Mouse (Mus musculus) T-helper 1 cell (primary cell): ENCODE data around the gene Epm2a.

Experiments used
- in situ Hi-C: fragments of 300-600 bp; cut with MboI, MseI; formaldehyde crosslinking; loops from one replicate; pipeline ENCODE4 v1.15.1; 2025; ENCODE audit warnings: high pct_unique_total_duplicates

Epm2a gene

DNA sequence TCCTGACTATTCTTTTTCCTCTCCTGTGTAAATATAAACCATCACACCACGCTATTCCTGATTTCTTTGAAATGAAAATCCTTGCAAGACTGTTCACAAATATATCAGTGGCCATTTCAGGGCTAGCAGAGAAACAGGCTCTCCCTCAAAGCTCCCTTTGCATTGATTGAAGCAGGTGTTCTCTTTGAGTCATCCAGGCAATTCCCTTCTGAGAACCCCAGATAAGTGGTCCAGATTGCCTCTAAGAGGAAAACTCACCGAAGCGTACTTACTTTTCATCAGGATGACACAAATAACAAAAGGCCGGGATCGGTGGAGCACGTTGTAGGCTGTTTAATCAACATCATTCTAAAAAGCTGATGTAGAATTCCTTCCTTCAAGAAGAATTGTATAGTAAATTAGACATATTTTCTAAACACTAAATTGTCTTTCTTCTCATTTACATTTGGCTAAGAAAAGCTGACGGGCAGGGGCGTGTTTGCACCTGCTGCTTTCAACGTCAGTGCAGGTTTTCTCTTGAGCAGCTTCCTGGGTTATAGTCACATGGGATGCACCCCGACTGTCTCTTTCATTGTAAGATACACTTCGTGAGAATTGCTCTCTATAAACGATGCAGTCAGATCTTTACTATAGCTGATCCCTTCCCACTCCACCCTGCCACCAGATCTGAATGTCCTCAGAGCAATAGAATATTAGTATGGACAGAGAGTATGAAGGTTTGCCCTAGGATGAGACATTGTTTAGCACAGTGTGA lies 86.0 kb downstream of the Epm2a start:
- in situ Hi-C loops = no loop called here

DNA sequence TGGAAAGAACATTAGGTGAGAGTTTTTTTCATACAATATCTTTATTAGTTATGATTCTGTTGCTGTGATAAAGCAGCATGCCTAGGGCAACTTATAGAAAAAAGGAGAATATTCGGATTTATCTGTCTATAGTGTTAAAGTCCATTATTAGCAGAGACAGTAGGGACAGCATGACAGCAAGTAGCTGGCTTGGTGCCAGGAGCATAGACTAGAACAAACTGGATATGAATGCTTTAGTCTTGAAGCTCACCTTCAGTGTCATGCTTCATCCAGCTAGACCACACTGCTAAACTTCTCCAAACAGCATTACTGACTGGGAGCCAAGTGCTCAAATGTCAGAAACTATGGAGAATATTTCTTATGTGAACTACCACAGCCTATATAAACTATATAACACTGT lies 93.8 kb downstream of the Epm2a start:
- in situ Hi-C loops = no loop called here

DNA sequence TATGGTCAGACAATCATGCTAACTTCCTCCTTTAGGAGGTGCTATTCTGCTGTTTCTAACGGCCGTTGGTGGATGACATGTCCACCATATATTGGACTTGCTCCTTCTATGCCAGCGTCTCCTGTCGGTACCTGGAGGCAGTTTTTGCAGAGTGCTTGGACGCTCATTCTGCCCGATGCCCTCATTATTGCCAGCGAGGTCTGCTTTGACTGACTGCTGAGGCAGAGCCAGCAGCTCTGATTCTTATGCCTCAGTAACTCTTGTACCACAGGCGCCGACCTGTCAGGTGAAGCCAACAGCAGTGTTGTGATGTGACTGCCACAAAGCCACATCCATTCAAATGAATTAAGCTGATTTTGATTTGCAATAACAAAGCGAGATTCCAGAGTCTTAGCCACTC lies 95.3 kb downstream of the Epm2a start:
- in situ Hi-C loops = no loop called here

DNA sequence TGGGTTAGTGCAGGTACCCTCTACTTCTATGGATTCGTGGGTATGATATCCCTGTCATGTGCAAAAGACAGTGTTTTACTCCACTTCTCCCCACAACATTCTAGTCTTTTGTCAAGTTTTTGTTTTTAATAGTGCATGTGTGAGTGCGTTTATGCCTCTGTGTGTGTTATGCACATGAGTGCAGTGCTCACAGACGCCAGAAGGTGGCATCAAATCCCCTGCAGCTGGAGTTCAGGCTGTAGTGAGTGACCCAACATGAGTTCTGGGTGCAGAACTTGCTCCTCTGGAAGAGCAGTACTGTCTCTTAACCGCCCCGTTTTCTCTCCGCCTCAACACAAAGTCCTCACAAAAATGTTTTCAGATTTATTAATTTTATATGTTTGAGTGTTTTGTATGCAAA lies 96.1 kb downstream of the Epm2a start:
- in situ Hi-C loops = no loop called here

DNA sequence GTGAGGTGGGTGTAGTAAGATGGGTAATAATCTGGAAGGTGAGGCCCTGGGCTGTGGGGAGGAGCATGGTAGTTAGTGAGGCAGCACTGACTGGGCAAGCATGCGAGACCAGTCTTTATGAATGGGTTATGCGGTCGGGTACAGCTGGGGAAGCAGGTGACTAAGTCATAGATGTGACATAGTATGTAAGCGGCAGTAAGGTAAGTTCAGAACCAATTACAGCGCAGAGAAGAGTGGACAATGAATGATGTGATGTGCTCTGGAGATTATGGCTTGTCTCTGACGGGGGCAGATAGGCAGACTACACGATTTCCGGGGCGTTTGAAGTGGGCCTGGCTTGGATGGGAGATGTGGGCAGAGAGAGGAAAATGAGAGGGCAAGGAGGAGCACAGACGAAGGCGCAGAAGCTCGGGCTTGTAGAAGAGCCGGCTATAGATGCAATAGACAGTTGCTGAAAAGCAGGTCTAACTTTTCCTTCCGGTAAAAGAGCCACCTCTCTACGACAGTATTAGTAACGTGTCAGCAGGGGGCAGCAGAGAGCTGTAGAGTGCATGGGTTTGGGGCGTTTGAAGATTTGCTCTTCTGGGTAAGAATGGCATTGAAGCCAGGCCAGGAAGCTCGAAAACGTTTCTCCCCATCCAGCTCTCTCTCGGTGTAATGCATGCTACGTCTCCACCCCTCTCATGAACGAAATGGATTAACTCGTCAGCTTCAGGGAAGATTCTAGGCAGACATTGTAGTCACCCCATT lies 106.5 kb downstream of the Epm2a start:
- in situ Hi-C loops = loop anchor here (10.0 kb wide), 1 partner anchor 1145 kb away; no protein-coding TSS in a partner anchor

DNA sequence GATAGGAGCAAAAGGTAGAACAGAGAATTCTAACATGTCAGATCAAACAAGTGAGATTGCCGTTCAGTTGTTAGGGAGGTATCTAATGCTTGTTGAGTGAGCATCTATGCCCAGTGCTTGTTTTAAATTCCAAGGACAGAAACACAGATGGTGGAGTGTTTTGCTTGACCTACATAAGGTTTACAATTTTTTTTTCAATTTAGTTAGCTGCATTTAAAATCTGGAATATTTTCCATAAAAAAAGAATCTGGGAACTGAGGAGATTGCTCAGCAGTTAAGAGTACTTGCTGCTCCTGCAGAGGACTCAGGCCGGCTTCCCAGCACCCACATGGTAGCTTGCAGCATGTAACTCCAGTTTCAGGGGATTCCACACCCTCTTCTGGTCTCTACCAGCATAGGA lies 109.3 kb downstream of the Epm2a start:
- in situ Hi-C loops = loop anchor here (10.0 kb wide), 1 partner anchor 1142 kb away; no protein-coding TSS in a partner anchor

DNA sequence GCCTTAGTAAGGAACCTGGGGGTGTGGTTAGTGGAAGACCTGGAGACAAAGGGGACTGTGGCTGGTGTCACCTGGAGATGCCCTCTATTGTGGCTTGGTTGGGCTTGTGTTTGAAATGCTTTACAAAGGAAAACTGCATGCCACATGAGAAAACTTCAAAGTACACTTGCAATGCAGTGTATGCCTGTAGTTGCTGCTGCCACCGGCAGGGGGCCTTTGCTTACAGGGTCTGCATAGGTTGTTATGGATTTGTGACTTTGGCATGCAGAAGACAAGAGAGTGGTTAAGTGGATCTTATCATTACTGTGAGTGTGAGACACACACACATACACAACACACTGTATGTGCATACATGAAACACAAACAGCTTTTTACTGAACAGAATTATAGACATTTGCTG lies 114.2 kb downstream of the Epm2a start:
- in situ Hi-C loops = loop anchor here (10.0 kb wide), 1 partner anchor 1137 kb away; no protein-coding TSS in a partner anchor

DNA sequence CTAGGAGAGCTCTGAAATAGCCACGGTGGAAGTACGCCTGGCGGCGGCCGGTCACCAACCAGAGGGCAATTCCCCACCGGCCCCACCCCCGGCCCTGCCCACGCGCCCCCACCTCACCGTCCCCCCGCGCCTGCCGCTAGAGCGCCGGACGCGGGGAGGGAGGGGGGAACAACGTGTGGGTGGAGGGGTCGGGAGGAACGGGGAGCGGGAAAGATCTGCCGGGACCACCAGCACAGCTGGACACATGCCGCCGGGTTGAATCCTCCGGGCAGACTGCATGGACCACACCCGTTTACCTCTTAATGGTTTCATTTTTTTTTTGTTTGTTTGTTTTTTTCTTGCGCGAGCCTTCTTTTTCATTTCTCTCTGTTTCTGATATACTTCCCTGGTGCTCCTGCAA lies 148.8 kb downstream of the Epm2a start:
- in situ Hi-C loops = no loop called here
